Mouse (Mus musculus) spleen, adult 18-20 months (tissue): ENCODE results near the gene Xaf1.
"Not testable (repeated sequence)": the region's sequence is repeated elsewhere in the genome, so short reads cannot be mapped to it uniquely, and the experiment has no call there.

Experiments
- DNase-seq, 2 experiments: peaks; one replicate each; pipeline ENCODE4 v3.0.0; 2022; ENCODE audit warnings: mixed read lengths in 2 of 2

Gene Xaf1

DNA sequence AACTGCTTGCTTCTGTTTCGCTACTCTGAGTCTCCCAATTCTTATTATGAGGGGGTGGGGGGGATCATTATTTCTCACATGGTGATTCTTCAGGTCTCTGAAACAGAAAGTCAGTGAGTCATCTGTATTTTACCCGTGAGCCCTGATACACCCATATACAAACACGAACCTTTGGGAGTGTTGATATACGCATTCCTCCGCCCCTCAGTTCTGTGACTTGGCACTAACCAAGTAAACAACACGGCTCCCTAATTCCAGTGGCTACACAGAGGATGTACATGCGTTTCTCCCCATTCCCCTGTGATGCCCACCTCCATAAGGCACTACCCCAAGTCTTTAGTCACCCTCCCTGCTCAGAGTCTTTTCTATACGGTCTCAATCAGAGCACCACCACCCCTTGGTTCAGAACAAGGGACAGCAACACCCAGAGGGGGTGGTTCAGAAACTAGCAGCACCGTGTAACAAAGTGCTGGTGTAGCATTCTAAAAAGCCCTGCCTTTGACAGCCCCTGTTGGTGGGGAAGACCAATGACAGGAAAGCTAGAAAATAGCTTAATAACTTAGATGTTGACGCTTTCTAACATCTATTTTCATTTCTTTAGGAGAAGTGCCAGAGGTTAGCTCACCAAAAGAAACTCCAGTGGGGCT is 10.0 kb downstream of the Xaf1 start:
- no peak for DNase-seq

- no peak for DNase-seq
Observed at GRCm38 (mm10) chr11:72314151-72314895, 12.9 kb downstream of the Xaf1 start, which contains the start of gene Fbxo39. TSS of gene Fbxo39 (plus strand) at chr11:72314444.

DNA sequence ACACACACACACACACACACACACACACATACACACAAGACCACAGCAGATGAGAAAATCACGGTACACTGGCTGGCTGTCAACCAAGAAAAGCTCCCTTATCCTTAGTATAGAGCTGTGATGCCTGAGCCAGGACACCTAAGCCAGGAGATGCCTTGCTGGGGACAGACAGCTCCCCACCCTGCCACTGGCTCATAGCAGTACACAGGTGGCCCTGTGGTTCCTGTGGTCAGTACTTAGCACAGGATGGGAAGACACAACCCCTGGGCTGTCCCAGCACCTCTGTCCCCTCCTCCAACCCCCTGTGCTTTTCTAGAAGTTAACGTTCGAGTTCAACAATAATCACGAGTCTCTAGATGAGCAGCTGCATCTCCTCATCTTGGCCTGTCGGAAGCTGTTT is 16.6 kb downstream of the Xaf1 start:
- no peak for DNase-seq

- DNase-seq = no peak
Observed at GRCm38 (mm10) chr11:72324431-72324830, 23.0 kb downstream of the Xaf1 start.

DNA sequence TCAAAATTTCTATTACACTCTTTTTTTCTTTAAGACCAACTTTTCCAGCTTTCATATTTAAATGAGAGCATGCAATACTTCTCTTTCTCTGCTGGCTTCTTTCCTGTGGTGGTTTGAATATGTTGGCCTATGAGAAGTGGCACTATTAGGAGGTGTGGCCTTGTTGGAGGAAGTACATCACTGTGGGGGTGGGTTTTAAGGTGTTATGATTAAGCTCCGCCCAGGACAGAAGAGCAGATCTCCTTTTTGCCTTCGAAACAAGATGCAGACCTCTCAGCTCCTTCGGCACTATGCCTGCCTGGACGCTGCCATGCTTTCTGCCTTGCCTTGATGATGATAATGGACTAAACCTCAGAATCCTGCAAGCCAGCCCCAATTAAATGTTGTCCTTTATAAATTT is 24.3 kb downstream of the Xaf1 start:
- no peak for DNase-seq

GRCm38 (mm10) chr11:72332951-72333667 is 31.7 kb downstream of the Xaf1 start:
- DNase-seq = no peak

- no peak for DNase-seq
Observed at GRCm38 (mm10) chr11:72334653-72335052, 33.2 kb downstream of the Xaf1 start.

DNA sequence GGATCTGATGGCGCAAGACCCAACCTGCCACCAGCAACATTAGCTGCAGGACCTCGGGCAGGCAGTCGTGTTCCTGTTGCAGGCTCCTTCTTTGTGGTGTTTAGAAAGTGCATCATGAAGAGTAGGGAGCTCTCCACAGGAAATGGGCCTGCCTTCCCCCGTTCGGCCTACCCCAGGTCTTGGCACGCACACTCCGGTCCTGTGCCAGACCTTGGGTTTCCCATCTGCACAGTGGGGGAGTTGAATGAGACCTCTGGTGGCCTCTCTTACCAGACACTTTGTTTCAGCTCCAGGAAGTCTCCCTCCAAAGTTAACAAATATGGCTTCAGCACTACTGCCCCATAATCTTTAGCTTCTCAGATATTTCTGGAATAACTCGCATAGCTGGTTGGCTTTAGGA is 35.3 kb downstream of the Xaf1 start:
- DNase-seq = no peak

GRCm38 (mm10) chr11:72338437-72338871 is 37.0 kb downstream of the Xaf1 start:
- no peak for DNase-seq

GRCm38 (mm10) chr11:72339716-72340115 is 38.3 kb downstream of the Xaf1 start:
- DNase-seq = no peak

- DNase-seq = peak in 1 of 2 experiments; percentile 26
Observed at GRCm38 (mm10) chr11:72342549-72343237, 41.3 kb downstream of the Xaf1 start.

DNA sequence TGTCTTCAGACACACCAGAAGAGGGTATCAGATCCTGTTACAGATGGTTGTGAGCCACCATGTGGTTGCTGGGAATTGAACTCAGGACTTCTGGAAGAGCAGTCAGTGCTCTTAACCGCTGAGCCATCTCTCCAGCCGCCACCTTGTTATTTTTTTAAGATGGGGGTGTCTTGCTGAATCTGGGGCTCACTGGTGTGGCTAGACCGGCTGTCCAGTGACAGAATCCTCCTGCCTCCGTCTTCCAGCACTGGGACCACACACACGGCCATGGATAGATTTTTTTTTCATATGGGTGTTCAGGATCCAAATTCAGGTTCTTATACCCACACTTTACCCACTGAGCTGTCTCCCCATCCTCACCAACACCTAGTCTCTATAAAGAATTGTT is 41.8 kb downstream of the Xaf1 start:
- DNase-seq = not testable (repeated sequence)

- DNase-seq = peak in 1 of 2 experiments; percentile 37
Observed at GRCm38 (mm10) chr11:72343904-72344303, 42.5 kb downstream of the Xaf1 start.

DNA sequence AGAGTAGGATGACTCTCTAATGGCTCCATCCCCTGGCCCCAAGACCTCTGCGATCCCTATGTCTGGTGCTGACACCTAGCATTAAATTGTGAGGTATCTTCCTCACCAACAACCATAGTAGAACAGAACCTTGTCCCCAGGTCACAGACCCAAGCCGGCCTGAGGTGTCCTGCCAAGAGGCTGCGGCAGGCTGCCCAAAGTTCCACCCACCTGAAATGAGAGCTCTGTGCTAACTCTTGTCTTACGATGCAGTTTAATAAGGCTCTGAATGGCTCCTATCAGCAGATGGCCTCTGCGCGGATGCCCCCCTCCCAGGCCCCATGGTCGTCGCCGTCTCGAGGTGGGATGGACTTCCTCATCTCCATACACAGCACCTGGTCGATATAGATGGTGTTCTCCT is 43.1 kb downstream of the Xaf1 start:
- DNase-seq = no peak

DNA sequence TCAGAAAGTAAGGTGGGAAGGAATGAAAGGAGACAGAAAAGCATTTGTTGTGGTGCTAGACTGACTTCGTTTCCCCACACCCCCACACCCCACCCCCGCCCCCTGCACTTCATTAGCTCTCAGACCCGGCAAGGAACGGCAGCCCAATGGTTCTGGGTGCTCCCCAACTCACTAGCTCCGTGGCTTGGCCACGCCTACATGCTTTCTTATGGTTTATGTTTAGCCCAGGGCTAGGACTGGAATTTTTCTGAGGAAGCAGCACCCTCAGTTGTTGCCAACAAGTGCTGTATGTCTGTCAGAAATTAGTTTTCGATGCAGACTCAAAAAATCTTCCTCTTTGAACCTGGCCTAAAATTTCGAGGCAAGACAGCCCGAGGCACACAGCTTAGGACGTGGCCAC is 47.1 kb downstream of the Xaf1 start:
- no peak for DNase-seq

- DNase-seq = no peak
Observed at GRCm38 (mm10) chr11:72349016-72349415, 47.6 kb downstream of the Xaf1 start.

- DNase-seq = no peak
Observed at GRCm38 (mm10) chr11:72349652-72350051, 48.2 kb downstream of the Xaf1 start.

DNA sequence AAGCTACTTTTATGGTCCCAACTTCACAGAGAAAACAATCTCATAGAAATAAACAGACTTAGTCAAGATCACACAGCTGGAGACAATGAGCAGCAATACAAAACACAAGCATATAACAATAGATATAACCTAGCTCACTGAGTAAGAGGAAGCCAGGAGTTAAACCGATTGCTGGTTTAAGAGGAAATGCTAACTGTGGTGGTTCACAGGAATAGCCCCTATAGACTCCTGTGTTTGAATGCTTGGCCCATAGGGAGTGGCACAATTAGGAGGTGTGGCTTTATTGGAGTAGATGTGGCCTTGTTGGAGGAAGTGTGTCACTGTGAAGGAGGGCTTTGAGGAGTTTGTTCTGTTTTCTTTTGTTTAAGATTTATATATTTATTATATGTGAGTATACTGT is 50.8 kb downstream of the Xaf1 start:
- no peak for DNase-seq

GRCm38 (mm10) chr11:72353186-72353585 is 51.8 kb downstream of the Xaf1 start:
- DNase-seq = no peak

- DNase-seq = peak; percentile 35 to 73
Observed at GRCm38 (mm10) chr11:72354971-72355728, 53.7 kb downstream of the Xaf1 start.

DNA sequence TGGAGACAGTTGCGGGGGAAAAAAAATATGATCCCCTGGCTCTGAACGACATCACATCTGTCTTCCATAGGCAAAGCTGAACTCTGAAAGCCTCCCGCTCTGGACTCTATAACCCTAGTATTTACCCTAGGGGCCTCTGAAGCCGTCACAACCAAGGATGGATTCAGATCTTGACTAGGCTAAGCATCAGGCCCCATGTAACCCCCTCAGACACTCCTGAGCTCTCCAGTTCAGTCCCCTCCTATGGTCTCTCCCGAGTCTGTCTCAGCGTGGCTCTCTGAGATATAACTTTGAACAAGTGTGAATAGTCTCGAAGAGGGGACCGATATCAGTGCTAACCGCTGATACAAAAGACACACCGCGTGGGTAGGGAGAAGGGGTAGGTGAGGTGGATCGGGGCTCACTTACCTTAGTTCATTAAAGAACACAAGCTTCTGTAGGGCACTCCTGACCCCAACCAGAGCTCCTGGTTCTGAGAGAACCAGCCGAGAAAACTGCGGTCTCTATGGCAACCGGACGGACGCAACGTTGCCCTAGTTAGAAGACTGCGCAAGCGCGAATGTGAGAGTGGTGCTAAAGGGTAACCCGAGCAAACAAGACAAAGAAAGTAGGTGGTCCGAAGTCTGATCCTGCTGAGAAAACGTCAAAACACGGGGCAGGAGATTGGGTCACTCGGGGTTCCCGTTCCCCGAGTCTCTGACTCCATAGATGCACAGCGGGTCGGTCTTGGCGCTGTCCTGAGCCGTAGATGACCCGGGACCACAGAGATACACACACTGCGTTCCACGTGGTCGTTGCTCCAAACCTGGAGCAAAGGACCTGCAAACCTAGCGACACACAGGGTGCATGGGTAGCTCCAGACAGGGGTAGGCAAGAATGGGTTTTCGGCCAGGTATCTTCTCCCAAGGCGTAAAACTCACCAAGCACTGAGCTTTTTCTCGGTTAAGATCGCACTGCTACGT is 60.2 kb downstream of the Xaf1 start:
- DNase-seq = peak in 1 of 2 experiments; percentile 14
